Mouse (Mus musculus) neural tube, embryonic 11.5 days (tissue): ENCODE data around the gene Utrn. TPM values are rescaled to one million over a fixed set of nuclear protein-coding genes. Genes with fewer than 3 reads are reported as not detected.

Experiments used
- ATAC-seq: fragments of 200-750 bp; cut with Nextera tagmentation; 2 replicates; pipeline ENCODE4 v1.8.0; 2017; ENCODE audit warnings: moderate number of reproducible peaks, mild to moderate bottlenecking, moderate TSS enrichment, moderate library complexity; ENCODE audit not compliant: insufficient read depth, low FRiP score, low TSS enrichment
- DNase-seq: peaks from one replicate; pipeline ENCODE4 v3.0.0-alpha.2; 2015; ENCODE audit warnings: low spot score
- H3K27ac ChIP-seq: fragments of 300-500 bp; sonication (generic); 2 replicates; pipeline ENCODE4 v1.5.1; 2014; ENCODE audit warnings: low read depth, mild to moderate bottlenecking, low read length
- H3K27me3 ChIP-seq: fragments of 300-500 bp; sonication (generic); 2 replicates; pipeline ENCODE4 v1.6.1; 2014; ENCODE audit warnings: mild to moderate bottlenecking, low read length, mixed read lengths; ENCODE audit not compliant: control insufficient read depth, insufficient read depth
- H3K36me3 ChIP-seq: fragments of 300-500 bp; sonication (generic); 2 replicates; pipeline ENCODE4 v1.6.1; 2014; ENCODE audit warnings: mild to moderate bottlenecking, low read length, moderate library complexity, mixed read lengths; ENCODE audit not compliant: control insufficient read depth, insufficient read depth
- H3K4me1 ChIP-seq: fragments of 300-500 bp; sonication (generic); 2 replicates; pipeline ENCODE4 v1.6.1; 2014; ENCODE audit warnings: low read length, mixed read lengths; ENCODE audit not compliant: control insufficient read depth, insufficient read depth
- H3K4me2 ChIP-seq: fragments of 300-500 bp; sonication (generic); 2 replicates; pipeline ENCODE4 v1.6.1; 2014; ENCODE audit warnings: low read depth, mild to moderate bottlenecking, moderate library complexity
- H3K4me3 ChIP-seq: fragments of 300-500 bp; sonication (generic); 2 replicates; pipeline ENCODE4 v1.5.1; 2014; ENCODE audit warnings: low read depth, low read length
- H3K9ac ChIP-seq: fragments of 300-500 bp; sonication (generic); 2 replicates; pipeline ENCODE4 v1.6.1; 2014; ENCODE audit warnings: mild to moderate bottlenecking, low read length
- H3K9me3 ChIP-seq: fragments of 300-500 bp; sonication (generic); 2 replicates; pipeline ENCODE4 v1.6.1; 2016; ENCODE audit warnings: low read length; ENCODE audit not compliant: control insufficient read depth
- WGBS: fragments of 180-500 bp; shearing (Covaris S2); extraction: QIAGEN DNeasy Blood & Tissue Kit; methylation state at CpG from one replicate; pipeline ENCODE4 v1.1.7; 2014; 5-methylcytosine and 5-hydroxymethylcytosine counted together
- polyA plus RNA-seq: library from polyadenylated mRNA; unstranded; fragments of >200 nt; fragmentation: Nextera tagmentation; extraction: Ambion mirVana; gene quantifications from 2 replicates; pipeline ENCODE4 v1.2.1, GENCODE M21; 2014

The Utrn gene
- polyA plus RNA-seq, 1 experiment from 2014 or later = 47.4 TPM

DNA sequence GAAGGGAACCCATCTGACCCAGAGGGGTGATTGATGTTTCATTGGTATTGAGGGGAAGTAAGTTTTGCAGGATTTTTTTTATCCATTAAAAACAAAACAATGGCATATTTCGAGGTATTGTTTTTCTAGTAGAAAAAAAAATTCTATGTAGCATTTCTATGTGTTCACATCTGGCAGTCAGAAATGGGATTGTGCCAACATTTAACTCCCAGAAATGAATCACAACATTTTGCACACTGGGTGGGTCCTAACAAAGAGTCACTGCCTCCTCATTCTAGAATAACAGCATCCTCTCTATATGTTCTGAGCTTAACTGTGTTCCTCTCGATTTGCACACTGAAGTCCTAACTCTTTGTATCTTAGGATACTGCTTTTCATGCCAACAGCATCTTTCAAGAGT, 416.5 kb downstream of the Utrn start:
- 89% methylated on average over 2 of the region's 2 CpGs for WGBS
- H3K4me1 ChIP-seq = no peaks in the 10 kb centered on the region
- no peaks in the 10 kb centered on the region for H3K36me3 ChIP-seq
- no peak overlapping the region for H3K4me3 ChIP-seq
- no peak for ATAC-seq
- no peak for DNase-seq
- H3K9me3 ChIP-seq = no peaks in the 10 kb centered on the region
- H3K9ac ChIP-seq = no peak overlapping the region
- H3K27ac ChIP-seq = no peak overlapping the region
- no peak overlapping the region for H3K4me2 ChIP-seq
- H3K27me3 ChIP-seq = no peaks in the 10 kb centered on the region

DNA sequence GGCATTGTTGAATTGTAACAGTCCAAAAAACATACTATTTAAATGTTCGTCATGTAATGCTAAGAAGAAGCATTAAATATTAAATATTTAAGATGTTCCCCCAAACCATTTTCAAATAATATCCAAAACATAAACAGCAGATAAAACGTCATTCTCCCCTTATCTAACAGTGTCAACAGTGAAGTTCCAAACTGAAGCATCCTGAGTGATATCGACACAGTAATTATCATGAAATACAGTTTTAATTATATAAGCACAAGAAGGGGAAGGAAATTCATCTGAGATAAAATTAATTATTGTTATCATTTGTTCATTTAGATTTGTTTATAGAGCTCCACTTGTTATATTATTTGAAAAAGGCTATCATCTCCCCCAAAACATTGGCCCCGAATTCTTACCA, 425.0 kb downstream of the Utrn start:
- Histone ChIP-seq H3K36me3 (no peaks in the 10 kb centered on the region), H3K4me2 (no peak overlapping the region), H3K4me1 (no peaks in the 10 kb centered on the region), H3K9me3 (no peaks in the 10 kb centered on the region), H3K27me3 (no peaks in the 10 kb centered on the region), H3K27ac (no peak overlapping the region), H3K4me3 (no peak overlapping the region), H3K9ac (no peak overlapping the region)
- ATAC-seq (no peak), DNase-seq (no peak)
- 96% methylated on average over 4 of the region's 4 CpGs for WGBS

DNA sequence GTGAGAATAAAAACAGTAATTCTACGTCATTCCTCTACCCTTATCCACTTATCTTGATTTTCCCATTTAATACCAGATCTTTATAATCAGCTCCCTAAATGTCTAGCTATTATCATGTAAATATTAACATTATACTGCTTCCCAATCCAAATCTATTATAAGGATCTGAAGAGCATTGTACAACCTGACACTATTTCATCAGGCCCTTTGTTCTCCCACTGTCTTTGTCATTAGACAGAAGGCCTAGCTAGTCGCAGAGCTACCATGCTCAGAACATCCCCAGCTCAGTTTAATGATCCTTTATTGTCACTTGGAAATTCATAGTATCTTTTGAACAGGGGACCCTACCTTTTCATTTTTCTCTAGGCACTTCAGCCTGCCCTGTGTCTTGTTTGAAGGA, 436.0 kb downstream of the Utrn start:
- Histone ChIP-seq H3K9me3 (no peaks in the 10 kb centered on the region), H3K4me3 (no peak overlapping the region), H3K36me3 (no peaks in the 10 kb centered on the region), H3K4me2 (no peak overlapping the region), H3K27me3 (no peaks in the 10 kb centered on the region), H3K27ac (no peak overlapping the region), H3K4me1 (no peaks in the 10 kb centered on the region), H3K9ac (no peak overlapping the region)
- DNase-seq (no peak), ATAC-seq (no peak)
- 75% methylated on average over 2 of the region's 2 CpGs for WGBS

DNA sequence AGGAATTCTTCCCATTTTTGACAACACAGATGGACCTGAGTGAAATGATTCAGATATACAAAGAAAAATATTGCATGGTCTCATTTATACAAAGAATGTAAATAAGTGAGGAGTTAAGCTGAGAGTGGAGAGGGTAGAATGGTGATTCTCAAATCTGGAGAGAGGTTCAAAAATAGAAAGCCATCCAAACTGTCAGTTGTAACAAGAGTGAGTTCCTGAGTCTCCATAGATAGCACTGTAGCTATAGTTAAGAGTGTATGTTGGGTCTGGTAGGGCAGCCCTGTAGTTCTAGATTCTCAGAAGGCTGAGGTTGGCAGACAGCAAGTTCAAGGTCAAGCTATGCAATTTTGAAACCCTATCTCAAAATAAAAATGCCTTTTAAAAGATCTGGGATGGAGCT, 438.8 kb downstream of the Utrn start:
- Histone ChIP-seq H3K4me1 (no peaks in the 10 kb centered on the region), H3K9me3 (no peaks in the 10 kb centered on the region), H3K4me2 (no peak overlapping the region), H3K27me3 (no peaks in the 10 kb centered on the region), H3K27ac (no peak overlapping the region), H3K9ac (no peak overlapping the region), H3K4me3 (no peak overlapping the region), H3K36me3 (no peaks in the 10 kb centered on the region)
- ATAC-seq (no peak), DNase-seq (no peak)

DNA sequence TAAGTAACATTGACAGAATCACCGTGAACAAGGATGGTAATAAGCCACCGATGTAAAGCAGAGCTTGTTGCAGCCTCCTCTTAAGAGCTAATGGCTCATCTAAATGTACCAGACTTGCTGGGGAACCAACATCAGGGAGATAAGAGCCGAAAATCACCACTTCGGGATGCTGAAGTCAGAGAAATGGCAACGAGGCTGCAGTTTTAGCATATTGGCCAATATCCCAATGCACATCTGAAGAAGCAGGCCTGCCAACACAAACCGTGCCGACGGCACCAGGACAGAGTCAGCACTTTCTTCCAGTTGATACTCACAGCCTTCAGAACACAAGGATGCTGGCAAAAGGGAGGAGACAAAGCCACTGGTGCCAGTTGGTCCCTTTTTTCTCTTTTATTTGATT, 442.3 kb downstream of the Utrn start:
- H3K27ac ChIP-seq = no peak overlapping the region

DNA sequence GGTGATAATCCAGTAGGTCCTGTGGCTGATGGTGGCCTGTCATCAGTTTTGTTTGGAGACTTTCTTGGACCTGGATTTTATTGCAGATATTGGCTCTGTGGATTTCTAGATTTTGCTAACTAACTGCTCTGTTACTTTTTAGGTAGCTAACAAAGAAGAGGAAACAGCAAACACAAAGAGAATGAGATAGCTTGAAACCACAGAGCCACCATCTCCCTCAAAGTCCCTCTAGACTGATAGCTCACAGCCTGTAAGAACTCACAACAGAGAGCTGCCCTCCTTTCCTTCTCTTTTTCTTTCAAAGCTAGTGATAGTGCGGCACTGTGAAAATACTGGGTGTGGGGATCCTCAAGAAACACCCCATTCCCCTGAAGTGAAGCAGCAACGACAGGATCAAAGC, 444.2 kb downstream of the Utrn start:
- Histone ChIP-seq H3K4me3 (no peak overlapping the region), H3K27me3 (no peaks in the 10 kb centered on the region), H3K9ac (no peak overlapping the region), H3K4me2 (no peak overlapping the region), H3K4me1 (no peaks in the 10 kb centered on the region), H3K9me3 (no peaks in the 10 kb centered on the region), H3K36me3 (no peaks in the 10 kb centered on the region), H3K27ac (no peak overlapping the region)
- WGBS = 86% methylated on average over 2 of the region's 2 CpGs
- ATAC-seq (no peak), DNase-seq (no peak)

More for the DNA sequence above, 442.3 kb downstream of the Utrn start:
- Histone ChIP-seq H3K36me3 (no peaks in the 10 kb centered on the region), H3K4me1 (no peaks in the 10 kb centered on the region), H3K9me3 (no peaks in the 10 kb centered on the region), H3K9ac (no peak overlapping the region), H3K4me3 (no peak overlapping the region), H3K27me3 (no peaks in the 10 kb centered on the region), H3K4me2 (no peak overlapping the region)
- ATAC-seq = no peak
- DNase-seq = no peak
- 91% methylated on average over 8 of the region's 8 CpGs for WGBS

GRCm38 (mm10) chr10:12423994-12424725, 445.0 kb downstream of the Utrn start:
- 96% methylated on average over 7 of the region's 7 CpGs for WGBS
- H3K36me3 ChIP-seq = no peaks in the 10 kb centered on the region
- DNase-seq (no peak), ATAC-seq (no peak)
- H3K9me3 ChIP-seq = no peaks in the 10 kb centered on the region
- no peak overlapping the region for H3K4me2 ChIP-seq
- no peak overlapping the region for H3K9ac ChIP-seq
- H3K4me1 ChIP-seq = no peaks in the 10 kb centered on the region
- H3K27me3 ChIP-seq = no peaks in the 10 kb centered on the region
- H3K27ac ChIP-seq = no peak overlapping the region
- H3K4me3 ChIP-seq = no peak overlapping the region

DNA sequence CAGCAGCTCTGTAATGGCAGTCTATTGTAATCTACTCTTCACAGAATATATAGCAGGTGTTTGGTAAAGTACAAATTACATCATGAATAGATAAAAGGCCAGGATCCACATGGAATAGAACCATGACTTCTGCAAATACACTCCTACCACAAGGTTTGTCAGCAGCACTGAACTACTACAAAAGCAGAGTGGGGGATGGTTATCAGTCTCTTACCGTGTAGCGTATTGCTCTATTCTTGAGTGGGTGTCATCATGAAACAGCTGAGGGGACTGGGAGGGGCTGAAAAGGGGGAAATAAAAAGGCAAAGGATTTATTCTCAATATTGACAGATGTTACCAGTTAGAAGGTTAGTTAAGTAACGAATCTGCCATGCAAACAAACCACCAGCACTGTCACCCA, 454.2 kb downstream of the Utrn start:
- Histone ChIP-seq H3K4me3 (no peak overlapping the region), H3K36me3 (no peaks in the 10 kb centered on the region), H3K27me3 (no peaks in the 10 kb centered on the region), H3K4me1 (no peaks in the 10 kb centered on the region), H3K9me3 (no peaks in the 10 kb centered on the region), H3K9ac (no peak overlapping the region), H3K4me2 (no peak overlapping the region), H3K27ac (no peak overlapping the region)
- no peak for ATAC-seq
- DNase-seq = no peak
- WGBS = 94% methylated on average over 3 of the region's 3 CpGs

DNA sequence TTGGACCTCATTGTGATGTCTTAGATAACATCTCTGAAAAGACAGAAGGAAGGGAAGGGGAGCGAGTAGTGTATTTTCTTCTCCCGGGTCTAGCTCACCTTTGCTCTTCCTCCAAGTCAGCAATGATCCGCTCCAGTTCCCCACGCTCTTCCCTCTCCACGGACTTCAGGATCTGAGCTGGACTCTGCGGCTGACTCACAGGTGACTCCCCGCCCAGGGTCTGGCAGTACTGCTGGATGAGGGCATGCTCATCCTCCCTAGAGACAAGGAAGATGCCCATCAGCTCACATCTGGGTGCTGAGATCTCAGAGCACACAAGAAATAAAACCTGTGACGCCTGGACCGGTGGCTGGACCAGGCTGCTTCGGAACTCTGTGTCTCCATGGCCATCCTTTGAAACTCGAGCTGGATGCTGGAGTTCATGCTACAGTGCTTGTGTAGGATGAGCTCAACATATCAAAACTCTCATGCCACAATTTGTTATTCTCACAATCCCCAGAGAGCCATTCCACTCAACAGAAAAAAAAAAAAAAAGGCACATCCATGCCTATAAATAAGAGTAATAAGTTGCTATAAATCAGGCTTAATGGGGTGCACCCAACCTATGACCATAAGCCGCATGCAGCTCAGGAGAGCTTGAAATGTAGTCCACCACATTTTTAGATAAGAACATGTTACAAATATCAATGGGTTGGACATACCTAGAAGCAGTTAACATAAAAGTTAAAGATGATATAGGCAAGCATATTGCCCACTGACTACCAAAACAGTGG, 462.6 kb downstream of the Utrn start:
- H3K4me3 ChIP-seq = no peak overlapping the region
- H3K27me3 ChIP-seq = no peaks in the 10 kb centered on the region
- no peak overlapping the region for H3K9ac ChIP-seq
- DNase-seq = no peak
- H3K4me2 ChIP-seq = no peak overlapping the region
- 86% methylated on average over 12 of the region's 12 CpGs for WGBS
- no peaks in the 10 kb centered on the region for H3K9me3 ChIP-seq
- ATAC-seq = no peak
- no peaks in the 10 kb centered on the region for H3K36me3 ChIP-seq
- no peaks in the 10 kb centered on the region for H3K4me1 ChIP-seq
- H3K27ac ChIP-seq = no peak overlapping the region
